Mouse (Mus musculus) bone marrow macrophage, adult 2 months (primary cell): Measurements from ENCODE around the gene Eid2.

Experiments
- CTCF ChIP-seq: IDR thresholded peaks from 2 replicates; pipeline ENCODE4 v1.5.1; 2012; ENCODE audit warnings: low read depth, mild to moderate bottlenecking, low read length, moderate library complexity
- POLR2A ChIP-seq: IDR thresholded peaks from 2 replicates; pipeline ENCODE4 v1.6.1; 2012; ENCODE audit warnings: mild to moderate bottlenecking, low read depth, low read length, borderline replicate concordance

- no peak for TF ChIP-seq CTCF
- no peak for TF ChIP-seq POLR2A
These were observed 406 bp downstream of the Eid2 start for GRCm38 (mm10) chr7:28268042-28268531.
